Mouse (Mus musculus) B cell, adult 2 months (primary cell): ENCODE data around the gene Fbxo11.
"Not testable (repeated sequence)": the region's sequence is repeated elsewhere in the genome, so short reads cannot be mapped to it uniquely, and the experiment has no call there.

Source experiments
- DNase-seq, 2 experiments: peaks; one replicate each; pipeline ENCODE4 v3.0.0; 2022

The Fbxo11 gene

GRCm38 (mm10) chr17:87959406-87959805 is 105.7 kb downstream of the Fbxo11 start:
- not testable (repeated sequence) for DNase-seq

GRCm38 (mm10) chr17:87958283-87958682 is 106.8 kb downstream of the Fbxo11 start:
- peak; percentile 17 to 26 for DNase-seq

GRCm38 (mm10) chr17:87957096-87957840 is 107.8 kb downstream of the Fbxo11 start:
- DNase-seq: no peak

DNA sequence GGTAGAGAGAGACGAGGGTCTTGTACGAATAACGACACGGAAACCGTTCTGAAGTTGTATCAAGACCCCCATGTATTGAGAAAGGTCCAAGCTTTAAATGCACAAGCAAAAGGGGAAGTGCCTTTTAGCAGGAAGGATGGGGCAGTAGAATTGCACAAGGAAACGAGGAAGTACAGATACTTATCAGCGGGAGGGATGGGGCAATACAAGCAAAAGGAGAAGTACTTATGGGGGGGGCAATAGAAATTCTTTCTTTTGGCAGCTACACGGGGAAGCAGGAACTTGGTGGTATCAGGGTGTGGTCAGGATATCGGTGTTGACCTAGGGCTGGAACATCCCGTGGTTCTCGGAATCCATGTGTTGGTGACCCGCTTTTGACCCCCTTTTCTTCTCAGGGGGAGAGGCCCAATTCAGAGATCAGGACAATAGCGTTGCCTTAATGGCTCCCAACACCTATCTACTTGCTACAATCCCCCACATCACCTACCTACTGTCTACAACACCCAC is 110.4 kb downstream of the Fbxo11 start:
- peak; percentile 19 to 31 for DNase-seq

DNA sequence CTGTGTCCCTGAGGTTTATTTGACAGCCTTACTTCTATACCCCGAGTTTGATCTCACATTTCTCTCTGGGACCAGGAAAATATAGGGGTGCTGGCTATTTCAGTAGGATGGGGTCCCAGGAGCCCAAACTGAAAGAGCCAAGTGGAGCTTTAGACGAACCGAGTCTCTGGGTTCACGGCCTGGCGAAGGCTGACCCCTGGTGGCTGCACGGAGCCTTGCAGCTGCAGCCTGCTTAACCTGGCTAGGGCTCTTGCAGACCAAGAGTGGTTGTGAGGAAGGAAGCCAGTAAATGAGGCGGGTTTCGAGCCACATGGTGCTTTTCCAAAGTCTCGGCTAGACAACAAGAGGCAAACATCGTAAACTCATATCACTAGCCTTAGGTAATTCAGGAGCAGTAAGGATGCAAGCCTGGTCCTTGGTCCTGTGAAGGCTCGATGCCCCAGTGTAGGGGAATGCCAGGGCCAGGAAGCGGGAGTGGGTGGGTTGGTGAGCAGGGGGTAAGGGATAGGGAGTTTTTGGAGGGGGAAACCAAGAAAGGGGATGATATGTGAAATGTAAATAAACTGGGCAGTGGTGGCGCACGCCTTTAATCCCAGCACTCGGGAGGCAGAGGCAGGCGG is 116.0 kb downstream of the Fbxo11 start:
- DNase-seq: peak; percentile 84 to 85
